Mouse (Mus musculus) lung, postnatal 4 days (tissue): ENCODE measurements around the gene Prss58.
A peak's percentile ranks its signal among the peaks of the same experiment; 100 is the strongest.

Source experiments
- DNase-seq, 2 experiments: peaks; one replicate each; pipeline ENCODE4 v3.0.0; 2021

The Prss58 gene

GRCm38 (mm10) chr6:40900287-40900686, at the start of gene Prss58:
Prss58 (minus strand) TSS chr6:40900387.
- DNase-seq: no peak

GRCm38 (mm10) chr6:40940457-40940856, 40.3 kb upstream of the Prss58 start, which contains the start of gene 1700074P13Rik:
1700074P13Rik (minus strand) TSS chr6:40940557.
- no peak for DNase-seq

GRCm38 (mm10) chr6:40919954-40920353, 19.8 kb upstream of the Prss58 start:
- DNase-seq: no peak

- DNase-seq: no peak
Observed at GRCm38 (mm10) chr6:40894716-40895115, 5.5 kb downstream of the Prss58 start.

GRCm38 (mm10) chr6:40893577-40893976, 6.6 kb downstream of the Prss58 start:
- peak in 1 of 2 experiments; percentile 31 for DNase-seq

GRCm38 (mm10) chr6:40891754-40892153, 8.4 kb downstream of the Prss58 start:
- no peak for DNase-seq

GRCm38 (mm10) chr6:40890973-40891372, 9.2 kb downstream of the Prss58 start:
- no peak for DNase-seq

GRCm38 (mm10) chr6:40887394-40887793, 12.8 kb downstream of the Prss58 start, which contains the start of gene Moxd2:
Moxd2 (minus strand) TSS chr6:40887494.
- DNase-seq: no peak

GRCm38 (mm10) chr6:40845283-40845682, 54.9 kb downstream of the Prss58 start:
- no peak for DNase-seq
